Mouse (Mus musculus) central nervous system, embryonic 18 days (tissue): Measurements from ENCODE around the gene Dpp10. TPM values are rescaled to one million over a fixed set of nuclear protein-coding genes. Genes with fewer than 3 reads are reported as not detected.

ENCODE experiments used
- polyA plus RNA-seq: library from polyadenylated mRNA; depleted of rRNA; stranded (reverse); fragments of >200 nt; gene quantifications from 2 replicates; pipeline ENCODE4 v1.2.3, GENCODE M21; 2012; rRNA removed

The Dpp10 gene
- 22.7 and 28.7 TPM in 2 replicates for polyA plus RNA-seq

GRCm38 (mm10) chr1:124044925-124045640 lies at the start of gene Dpp10:
Gene Dpp10, minus strand, starts transcription at chr1:124045559.

